Mouse (Mus musculus): ENCODE measurements around the gene Hs3st4. TPM values are rescaled to one million over a fixed set of nuclear protein-coding genes. Genes with fewer than 3 reads are reported as not detected.

Hs3st4 gene
- total and polyA plus RNA-seq, 3 experiments: not detected

DNA sequence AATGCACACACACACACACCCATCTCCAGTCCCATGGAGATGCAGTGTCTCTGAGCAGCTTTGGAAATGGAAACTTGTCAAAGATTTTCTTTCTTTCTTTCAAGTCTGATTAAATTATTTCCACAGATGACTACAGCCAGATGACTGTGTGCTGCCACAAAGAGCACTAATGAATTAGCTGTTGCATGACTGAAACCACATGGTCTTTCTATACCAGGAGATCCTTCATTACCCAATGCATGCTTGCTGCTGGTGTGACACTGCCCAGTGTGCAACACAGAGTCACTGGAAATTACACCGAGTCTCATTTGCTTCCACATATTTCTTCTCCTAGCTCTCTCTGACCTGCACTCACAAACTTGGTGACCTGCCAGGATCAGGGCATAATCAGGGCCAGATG is 353.0 kb downstream of the Hs3st4 start:
- no peak for DNase-seq (ENCODE audit: extremely low read depth)
- H3K27ac ChIP-seq (ENCODE audit: insufficient read depth, low read depth): no peak overlapping the region
- in situ Hi-C loops (cut with MboI; ENCODE audit: low pct_ligation_motif_present, low pct_unique_long_range_greater_than_20kb, low sequenced_read_pairs) (no loop called here), dilution Hi-C loops (cut with MboI; ENCODE audit: extremely low pct_ligation_motif_present, extremely low pct_unique_long_range_greater_than_20kb, low sequenced_read_pairs) (no loop called here)
- H3K9me3 ChIP-seq (replicated peaks; ENCODE audit: low read length): peaks cover 26% of the 10 kb centered on the region
- TF ChIP-seq USF1 (IDR thresholded peaks at IDR 0.05; ENCODE audit: low read depth, low read length): no peak
- no peaks in the 10 kb centered on the region for H3K36me3 ChIP-seq (replicated peaks in 1 of 2; ENCODE audit: control insufficient read depth in 1 of 2, insufficient read depth in 1 of 2, low read length in 1 of 2)
- peaks cover 27% of the 10 kb centered on the region for H3K27me3 ChIP-seq (replicated peaks)
- no peaks in the 10 kb centered on the region for H3K79me2 ChIP-seq (replicated peaks; ENCODE audit: control insufficient read depth, extremely low read depth, insufficient read depth, poor library complexity, severe bottlenecking)
- H3K4me2 ChIP-seq (ENCODE audit: insufficient read depth, low read depth, poor library complexity, severe bottlenecking): no peak overlapping the region
- H3K4me1 ChIP-seq (ENCODE audit: control insufficient read depth in 1 of 2, insufficient read depth in 2 of 2): no peaks in the 10 kb centered on the region
- no peak overlapping the region for H3K4me3 ChIP-seq (replicated peaks in 1 of 3; ENCODE audit: low read depth in 2 of 3, low read length in 2 of 3, poor library complexity in 1 of 3)
- H3K9ac ChIP-seq (ENCODE audit: insufficient read depth, low read depth): no peak overlapping the region

- H3K4me2 ChIP-seq (ENCODE audit: insufficient read depth, low read depth, poor library complexity, severe bottlenecking): no peak overlapping the region
- H3K4me3 ChIP-seq (replicated peaks in 1 of 3; ENCODE audit: low read depth in 2 of 3, low read length in 2 of 3, poor library complexity in 1 of 3): no peak overlapping the region
- in situ Hi-C loops (cut with MboI; ENCODE audit: low pct_ligation_motif_present, low pct_unique_long_range_greater_than_20kb, low sequenced_read_pairs): no loop called here
- TF ChIP-seq MXI1 (IDR thresholded peaks at IDR 0.05; ENCODE audit: low read depth, low read length) (no peak), HCFC1 (IDR thresholded peaks at IDR 0.05; ENCODE audit: low read depth, low read length) (no peak), RAD21 (IDR thresholded peaks at IDR 0.05; ENCODE audit: low read depth, low read length) (no peak), RCOR1 (conservative IDR thresholded peaks at IDR 0.05; ENCODE audit: low read depth, low read length) (no peak), SIN3A (IDR thresholded peaks at IDR 0.05; ENCODE audit: low read length) (no peak), CTCF (conservative IDR thresholded peaks at IDR 0.05 in 1 of 2, IDR thresholded peaks at IDR 0.05 in 1 of 2; ENCODE audit: low read depth in 2 of 2, low read length in 2 of 2) (no peak), TBP (conservative IDR thresholded peaks at IDR 0.05; ENCODE audit: low read depth, low read length) (no peak), MAZ (IDR thresholded peaks at IDR 0.05; ENCODE audit: low read depth, low read length) (no peak), MAFK (IDR thresholded peaks at IDR 0.05; ENCODE audit: insufficient replicate concordance, low read length) (no peak), MYC (IDR thresholded peaks at IDR 0.05; ENCODE audit: low read depth, low read length) (no peak), POLR2A (IDR thresholded peaks at IDR 0.05; ENCODE audit: low read depth, low read length) (no peak), USF2 (conservative IDR thresholded peaks at IDR 0.05; ENCODE audit: low read depth, low read length) (no peak), NELFE (IDR thresholded peaks at IDR 0.05; ENCODE audit: low read depth, low read length) (no peak), USF1 (IDR thresholded peaks at IDR 0.05; ENCODE audit: low read depth, low read length) (no peak), UBTF (IDR thresholded peaks at IDR 0.05; ENCODE audit: low read depth, low read length) (no peak), SMC3 (IDR thresholded peaks at IDR 0.05; ENCODE audit: low read depth, low read length) (no peak), CHD1 (IDR thresholded peaks at IDR 0.05; ENCODE audit: low read depth, low read length) (no peak), CHD2 (IDR thresholded peaks at IDR 0.05; ENCODE audit: low read length) (no peak)
- DNase-seq (ENCODE audit: extremely low read depth): no peak
- dilution Hi-C loops (cut with MboI; ENCODE audit: extremely low pct_ligation_motif_present, extremely low pct_unique_long_range_greater_than_20kb, low sequenced_read_pairs): no loop called here
- H3K27ac ChIP-seq (ENCODE audit: insufficient read depth, low read depth): no peak overlapping the region
- H3K79me2 ChIP-seq (replicated peaks; ENCODE audit: control insufficient read depth, extremely low read depth, insufficient read depth, poor library complexity, severe bottlenecking): no peaks in the 10 kb centered on the region
- peaks cover 25% of the 10 kb centered on the region for H3K9me3 ChIP-seq (replicated peaks; ENCODE audit: low read length)
- no peak overlapping the region for H3K9ac ChIP-seq (ENCODE audit: insufficient read depth, low read depth)
- peaks cover 15% of the 10 kb centered on the region for H3K27me3 ChIP-seq (replicated peaks)
- H3K4me1 ChIP-seq (ENCODE audit: control insufficient read depth in 1 of 2, insufficient read depth in 2 of 2): no peaks in the 10 kb centered on the region
- no peaks in the 10 kb centered on the region for H3K36me3 ChIP-seq (replicated peaks in 1 of 2; ENCODE audit: control insufficient read depth in 1 of 2, insufficient read depth in 1 of 2, low read length in 1 of 2)
These were observed 358.8 kb downstream of the Hs3st4 start for GRCm38 (mm10) chr7:124341510-124341909.
